Mouse (Mus musculus) erythroblast, embryonic 14.5 days (primary cell): ENCODE results near the gene Idi1.

Experiments
- GATA1 ChIP-seq: IDR thresholded peaks from 2 replicates; pipeline ENCODE4 v1.6.1; 2012; ENCODE audit warnings: low read length, inconsistent platforms, mixed read lengths
- TAL1 ChIP-seq: IDR thresholded peaks from 3 replicates; pipeline ENCODE4 v1.6.1; 2012; ENCODE audit warnings: low read length, inconsistent platforms, mixed read lengths

GRCm38 (mm10) chr13:8869578-8870157 is 15.6 kb upstream of the Idi1 start:
- no peak for TF ChIP-seq TAL1
- TF ChIP-seq GATA1 = no peak
